Mouse (Mus musculus): ENCODE results near the gene Cemip.
A peak's percentile ranks its signal among the peaks of the same experiment; 100 is the strongest.

Cemip gene

GRCm38 (mm10) chr7:84096501-84096900 is 10.2 kb upstream of the Cemip start:
- no peak for DNase-seq (ENCODE audit: low spot score in 2 of 2)

DNA sequence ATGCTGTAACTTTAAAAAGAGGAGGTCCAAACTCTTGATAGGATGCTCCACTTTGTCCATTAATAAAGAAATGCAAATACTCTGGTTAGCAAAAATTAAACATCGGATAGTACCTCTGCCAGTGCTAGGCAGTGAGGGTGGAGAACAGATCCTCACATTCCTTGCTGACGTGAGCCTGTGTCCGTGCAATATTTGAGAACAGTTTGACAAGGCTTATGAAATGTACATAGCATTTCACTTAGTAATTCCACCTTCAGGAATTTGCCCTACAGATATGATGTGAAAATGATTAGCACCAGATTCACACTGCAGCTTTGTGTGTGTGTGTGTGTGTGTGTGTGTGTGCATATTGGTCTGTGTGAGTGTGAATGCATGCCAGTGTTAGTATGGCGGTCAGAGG is 4.5 kb upstream of the Cemip start:
- no peak for DNase-seq (ENCODE audit: low spot score in 2 of 2)

DNA sequence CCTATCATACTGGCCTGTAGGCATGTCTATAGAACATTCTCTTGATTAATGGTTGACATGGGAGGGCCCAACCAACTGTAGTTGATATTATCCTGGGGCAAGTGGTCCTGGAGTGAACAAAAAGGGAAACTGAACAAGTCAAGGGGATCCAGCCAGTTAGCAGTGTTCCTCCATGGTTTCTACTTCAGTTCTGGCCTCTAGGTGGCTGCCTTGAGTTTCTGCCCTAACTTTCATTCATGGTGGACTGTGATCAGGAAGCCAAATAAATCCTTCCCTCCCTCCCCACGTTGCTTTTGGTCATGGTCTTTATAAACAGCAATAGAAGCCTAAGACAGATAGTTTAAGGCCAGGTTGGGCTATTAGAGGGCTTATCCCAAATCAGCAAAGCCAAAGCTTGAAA is 3.5 kb upstream of the Cemip start:
- no peak for DNase-seq (ENCODE audit: low spot score in 2 of 2)

DNA sequence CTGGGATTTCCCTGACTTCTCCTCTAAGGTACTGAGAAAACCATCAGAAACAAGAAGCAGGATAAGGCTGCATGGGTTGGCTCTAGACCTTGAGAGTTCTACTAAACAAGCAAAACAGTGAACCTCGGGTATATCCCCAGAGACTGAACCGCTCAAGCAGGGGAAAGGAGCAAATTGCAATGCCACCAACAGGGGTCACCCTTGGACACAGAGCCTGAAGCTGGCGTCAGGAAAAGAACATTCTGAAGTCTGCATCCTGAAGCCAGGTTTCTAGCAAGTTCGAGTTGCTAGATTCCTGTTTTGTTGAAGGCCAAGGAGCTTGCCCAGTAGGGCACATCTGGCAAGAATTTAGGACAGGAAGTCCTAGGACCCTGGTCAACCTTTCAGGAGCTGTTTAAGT is 2.7 kb upstream of the Cemip start:
- peak; percentile 62 to 71 for DNase-seq (ENCODE audit: low spot score in 2 of 2)

- no peak for DNase-seq (ENCODE audit: low spot score in 2 of 2)
These were observed 1.9 kb upstream of the Cemip start for GRCm38 (mm10) chr7:84088191-84088590.

DNA sequence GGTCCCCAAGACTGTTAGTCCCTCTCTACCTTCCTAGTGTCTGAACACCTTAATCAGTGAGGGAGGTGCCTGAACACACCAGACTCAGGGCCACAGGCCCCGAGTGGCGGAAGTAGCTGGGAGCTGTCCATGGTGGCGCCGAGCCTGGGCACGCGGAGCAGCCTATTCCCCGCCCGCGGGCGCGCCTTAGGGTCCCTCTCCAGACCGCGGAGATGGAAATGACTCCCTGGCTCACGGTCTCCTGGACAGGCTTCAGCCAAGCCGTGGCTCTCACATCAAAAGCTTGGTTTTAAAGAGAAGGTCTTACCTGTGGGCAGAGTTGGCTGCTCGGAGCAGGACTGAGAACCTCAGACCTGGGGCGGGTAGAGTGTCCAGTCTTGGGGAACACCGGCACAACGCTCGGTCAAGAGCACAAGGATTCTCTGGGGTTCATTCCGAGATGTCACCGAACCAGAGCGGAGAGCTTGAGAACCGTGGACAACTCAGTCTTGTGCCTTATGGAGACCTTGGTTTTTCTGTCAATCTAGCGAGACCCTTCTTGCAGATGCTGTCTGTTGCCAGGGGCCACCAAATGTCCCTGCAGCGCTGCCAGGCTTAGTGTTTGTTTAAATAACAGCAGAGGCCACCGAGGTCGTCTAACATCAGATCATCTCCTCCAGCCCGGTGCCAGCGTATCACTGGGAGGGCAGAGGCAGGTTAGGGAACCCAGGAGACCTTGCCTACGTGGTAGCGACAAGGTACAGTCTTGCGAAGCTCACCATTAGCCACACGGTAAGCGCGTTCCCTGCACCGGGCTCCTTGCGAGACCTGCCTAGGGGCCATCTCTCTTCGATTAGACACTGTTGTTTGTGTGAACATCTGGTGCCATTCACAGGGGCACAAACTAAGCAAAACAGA is 1.0 kb downstream of the Cemip start:
- DNase-seq (ENCODE audit: low spot score in 2 of 2): peak; percentile 35 to 37

GRCm38 (mm10) chr7:84077257-84078013 is 8.9 kb downstream of the Cemip start:
- DNase-seq (ENCODE audit: low spot score in 2 of 2): no peak

DNA sequence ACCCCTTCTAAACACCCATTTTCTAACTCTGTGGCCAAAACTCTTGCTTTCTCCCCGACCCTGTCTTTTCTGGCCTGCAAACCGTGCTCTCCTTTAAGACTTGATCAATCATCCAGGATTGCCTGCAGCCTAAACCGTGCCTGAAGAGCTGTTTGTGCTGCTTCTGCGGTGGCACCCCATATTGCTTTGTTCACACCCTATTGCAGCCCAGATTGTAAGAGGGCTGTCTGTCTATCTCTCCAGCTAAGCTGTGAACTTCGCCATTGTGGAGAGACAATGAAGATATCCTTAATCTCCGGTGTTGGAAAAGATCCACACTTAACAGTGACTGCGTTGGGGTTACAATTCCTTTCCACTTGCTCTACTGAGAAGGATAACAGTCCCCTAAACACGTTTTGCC is 12.0 kb downstream of the Cemip start:
- peak in 1 of 2 experiments; percentile 11 for DNase-seq (ENCODE audit: low spot score in 2 of 2)

DNA sequence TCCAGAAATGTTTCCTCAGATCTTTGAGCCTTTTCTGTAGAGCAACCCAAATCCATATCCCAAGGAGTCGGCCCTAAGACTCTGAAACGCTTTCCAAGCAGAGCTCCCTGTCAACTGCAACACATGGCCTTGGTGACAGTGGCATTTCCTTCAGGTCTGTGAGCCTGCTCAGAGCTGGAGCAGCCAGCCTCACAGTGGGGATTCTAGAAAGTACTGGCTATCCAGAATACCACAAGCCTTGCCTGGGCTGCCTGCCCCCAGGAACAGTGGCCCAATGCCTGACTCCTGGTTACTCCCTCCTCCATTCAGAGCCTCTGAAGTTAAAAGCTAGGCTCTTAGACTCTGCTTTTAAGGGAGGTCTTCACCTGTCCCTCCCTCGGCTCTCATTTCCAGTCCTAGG is 12.4 kb downstream of the Cemip start:
- DNase-seq (ENCODE audit: low spot score in 2 of 2): no peak

- DNase-seq (ENCODE audit: low spot score in 2 of 2): no peak
These were observed 17.4 kb downstream of the Cemip start for GRCm38 (mm10) chr7:84068931-84069330.

- DNase-seq (ENCODE audit: low spot score in 2 of 2): no peak
These were observed 26.5 kb downstream of the Cemip start for GRCm38 (mm10) chr7:84059799-84060198.

DNA sequence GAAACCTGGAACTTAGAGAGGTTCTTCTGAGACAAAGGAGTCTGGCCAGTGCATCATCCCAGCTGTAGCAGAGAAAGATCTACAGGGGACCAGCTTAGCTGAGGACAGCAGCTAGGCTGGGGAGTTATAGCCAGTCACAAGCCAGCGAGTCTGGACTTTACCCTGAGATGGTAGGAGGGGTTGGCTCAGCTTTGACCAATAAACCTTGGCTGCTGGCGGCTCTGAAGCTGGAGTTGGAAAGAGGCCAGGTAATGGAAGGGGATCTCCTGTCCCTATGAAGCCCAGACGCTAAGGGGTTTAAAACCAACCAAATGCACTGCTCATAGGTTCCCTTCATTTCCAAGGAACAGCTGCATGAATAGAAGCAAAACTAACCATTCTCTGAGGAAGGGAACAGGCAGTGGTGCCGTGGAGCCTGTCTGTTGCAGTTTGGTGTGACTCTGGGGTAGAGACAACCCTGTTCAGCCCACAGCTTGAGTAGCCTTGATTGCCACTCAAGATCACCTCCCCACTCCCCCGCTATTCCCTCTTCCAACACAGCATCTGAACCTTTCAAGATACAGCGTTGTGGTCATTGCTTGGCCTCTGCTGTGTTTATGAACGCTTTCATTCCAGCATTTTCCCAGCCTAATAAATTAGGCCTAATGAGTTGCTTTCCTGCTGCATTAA is 30.2 kb downstream of the Cemip start:
- no peak for DNase-seq (ENCODE audit: low spot score in 2 of 2)

- DNase-seq (ENCODE audit: low spot score in 2 of 2): no peak
These were observed 32.4 kb downstream of the Cemip start for GRCm38 (mm10) chr7:84053856-84054255.

GRCm38 (mm10) chr7:84051423-84051822 is 34.9 kb downstream of the Cemip start:
- no peak for DNase-seq (ENCODE audit: low spot score in 2 of 2)

GRCm38 (mm10) chr7:84045546-84045945 is 40.8 kb downstream of the Cemip start:
- no peak for DNase-seq (ENCODE audit: low spot score in 2 of 2)

- DNase-seq (ENCODE audit: low spot score in 2 of 2): peak; percentile 78 to 87
These were observed 41.6 kb downstream of the Cemip start for GRCm38 (mm10) chr7:84044581-84045290.

GRCm38 (mm10) chr7:84042726-84043125 is 43.6 kb downstream of the Cemip start:
- no peak for DNase-seq (ENCODE audit: low spot score in 2 of 2)

- no peak for DNase-seq (ENCODE audit: low spot score in 2 of 2)
These were observed 46.3 kb downstream of the Cemip start for GRCm38 (mm10) chr7:84039856-84040522.

- DNase-seq (ENCODE audit: low spot score in 2 of 2): no peak
These were observed 47.7 kb downstream of the Cemip start for GRCm38 (mm10) chr7:84038642-84039041.

DNA sequence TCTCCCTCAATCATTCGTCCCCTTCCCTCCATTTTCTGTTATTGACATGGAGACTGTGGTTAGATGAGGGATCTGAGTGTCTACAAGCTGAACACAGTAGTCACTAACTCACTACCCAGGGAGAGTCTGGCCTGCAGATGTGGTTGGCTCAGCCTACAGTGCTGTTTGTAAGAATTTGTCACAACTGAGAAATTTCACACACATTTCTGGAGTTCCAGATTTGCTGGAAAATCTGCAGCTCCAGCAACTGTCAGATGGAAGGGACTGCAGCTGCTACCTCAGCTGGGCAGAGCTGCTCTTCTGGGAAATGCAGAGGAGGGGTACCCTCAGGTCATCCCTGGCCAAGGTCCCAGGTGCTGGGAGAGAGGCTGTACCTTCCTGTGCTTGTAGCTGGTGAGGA is 53.5 kb downstream of the Cemip start:
- DNase-seq (ENCODE audit: low spot score in 2 of 2): peak in 1 of 2 experiments; percentile 45

- DNase-seq (ENCODE audit: low spot score in 2 of 2): peak in 1 of 2 experiments; percentile 29
These were observed 57.1 kb downstream of the Cemip start for GRCm38 (mm10) chr7:84029120-84029771.
